Comparison of ENCODE assay signal across 7 mouse cellular contexts in the genomic region with DNA sequence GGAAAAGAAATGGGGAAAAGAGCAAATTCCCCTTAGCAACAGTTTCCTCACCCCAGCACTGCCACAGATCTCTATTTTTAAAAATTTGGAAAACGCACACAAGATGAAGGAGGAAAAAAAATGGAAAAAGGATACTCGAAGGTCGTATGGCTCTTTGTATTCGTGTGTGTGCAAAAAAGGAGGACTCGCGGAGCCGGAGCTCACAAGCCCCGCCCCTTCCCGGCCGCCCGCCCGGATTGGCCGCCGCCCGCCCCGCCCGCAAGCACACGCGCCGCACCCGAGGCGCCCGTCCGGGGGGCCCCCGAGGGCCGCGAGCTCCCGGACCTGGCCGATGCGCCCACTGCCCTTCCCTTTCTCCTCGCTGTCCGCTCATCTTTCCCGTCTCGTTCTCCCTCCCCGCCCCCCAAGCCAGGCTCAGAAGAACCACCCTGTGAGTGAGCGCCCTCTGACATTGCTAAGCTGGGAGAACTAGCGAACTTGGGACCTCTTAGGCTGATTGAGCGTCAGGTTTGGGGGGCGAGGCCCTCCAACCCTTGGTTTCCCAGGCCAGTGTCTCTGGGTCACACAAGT. TPM values are rescaled to one million over a fixed set of nuclear protein-coding genes. Genes with fewer than 3 reads are reported as not detected.
A peak's percentile ranks its signal among the peaks of the same experiment; 100 is the strongest.
DNase-seq lines count a peak whose midpoint lies in the region; ATAC-seq and TF ChIP-seq lines count a peak whose summit lies in the region.

Gene 4931414P19Rik, minus strand, starts transcription at position 242 of the 570 bp plus-strand sequence.

- H3K9ac ChIP-seq in intestine, embryonic 14.5 days (ENCODE audit: low read length): peak within 1 kb of the TSS; percentile 55
- H3K9ac ChIP-seq in midbrain, embryonic 12.5 days (replicated peaks): peak within 1 kb of the TSS; percentile 52

- TF ChIP-seq CTCF in small intestine, adult 2 months (IDR thresholded peaks at IDR 0.05; ENCODE audit: extremely low read depth, insufficient read length, insufficient replicate concordance, low read depth, low read length): no peak

- peak; percentile 28; the same call in 1 of the 2 replicates for ATAC-seq in intestine, embryonic 14.5 days (replicated peaks; ENCODE audit: low FRiP score, low TSS enrichment, low read depth)
- ATAC-seq in midbrain, embryonic 12.5 days (ENCODE audit: low FRiP score, low read depth): peak; percentile 28

- no peaks in the 10 kb centered on the region for H3K36me3 ChIP-seq in intestine, embryonic 14.5 days (ENCODE audit: control insufficient read depth, insufficient read depth, low read length)
- H3K36me3 ChIP-seq in limb, embryonic 10.5 days: peaks cover 10% of the 10 kb centered on the region
- 0 out of 2 replicates have a peak, but pooled peaks cover 3% of the 10 kb centered on the region for H3K36me3 ChIP-seq in midbrain, embryonic 12.5 days
- H3K36me3 ChIP-seq in small intestine, adult 2 months (ENCODE audit: control insufficient read depth, insufficient read depth, low read length): no peaks in the 10 kb centered on the region

- peak within 1 kb of the TSS; percentile 85 for H3K27ac ChIP-seq in intestine, embryonic 14.5 days (ENCODE audit: low read depth)
- peak within 1 kb of the TSS; percentile 89 for H3K27ac ChIP-seq in limb, embryonic 10.5 days
- peak within 1 kb of the TSS; percentile 50 for H3K27ac ChIP-seq in midbrain, embryonic 12.5 days (replicated peaks)
- peak within 1 kb of the TSS; percentile 25 for H3K27ac ChIP-seq in small intestine, adult 2 months (ENCODE audit: insufficient read depth, low read depth, low read length)

- H3K27me3 ChIP-seq in intestine, embryonic 14.5 days (replicated peaks; ENCODE audit: control insufficient read depth, insufficient read depth, low read length): no peaks in the 10 kb centered on the region
- H3K27me3 ChIP-seq in limb, embryonic 10.5 days (ENCODE audit: low read depth, poor library complexity, severe bottlenecking): no peaks in the 10 kb centered on the region
- no peaks in the 10 kb centered on the region for H3K27me3 ChIP-seq in midbrain, embryonic 12.5 days
- no peaks in the 10 kb centered on the region for H3K27me3 ChIP-seq in small intestine, adult 2 months (ENCODE audit: control insufficient read depth, insufficient read depth, low read length)

- DNase-seq in adrenal gland, adult (ENCODE audit: inconsistent age in 2 of 2, low spot score in 1 of 2): peak; percentile 85 to 92
- DNase-seq in embryo, embryonic 10 days (ENCODE audit: low spot score): peak; percentile 77
- peak; percentile 85 for DNase-seq in gastrocnemius, postnatal 25 days
- DNase-seq in intestine, embryonic 14.5 days (ENCODE audit: low spot score): peak; percentile 87
- DNase-seq in limb, embryonic 10.5 days (ENCODE audit: low spot score): peak; percentile 85

- peak; percentile 48; the same call in 1 of the 2 replicates for TF ChIP-seq POLR2A in small intestine, adult 2 months (IDR thresholded peaks at IDR 0.05; ENCODE audit: low read depth, low read length)

- peaks cover 22% of the 10 kb centered on the region for H3K4me1 ChIP-seq in intestine, embryonic 14.5 days (replicated peaks; ENCODE audit: control insufficient read depth, insufficient read depth, low read length)
- H3K4me1 ChIP-seq in limb, embryonic 10.5 days: peaks cover 21% of the 10 kb centered on the region
- peaks cover 23% of the 10 kb centered on the region for H3K4me1 ChIP-seq in midbrain, embryonic 12.5 days
- no peaks in the 10 kb centered on the region; the same call in 1 of the 2 replicates for H3K4me1 ChIP-seq in small intestine, adult 2 months (ENCODE audit: control insufficient read depth, insufficient read depth, insufficient read length, low read length)

- H3K4me3 ChIP-seq in intestine, embryonic 14.5 days (ENCODE audit: low read depth, low read length): peak within 1 kb of the TSS; percentile 45
- peak within 1 kb of the TSS; percentile 54 for H3K4me3 ChIP-seq in limb, embryonic 10.5 days
- H3K4me3 ChIP-seq in midbrain, embryonic 12.5 days: peak within 1 kb of the TSS; percentile 46
- H3K4me3 ChIP-seq in small intestine, adult 2 months (ENCODE audit: low read depth, low read length): peak within 1 kb of the TSS; percentile 69

- WGBS in intestine, embryonic 14.5 days: under 1% methylated on average over 39 of the region's 39 CpGs
- under 1% methylated on average over 39 of the region's 39 CpGs for WGBS in limb, embryonic 10.5 days
- WGBS in midbrain, embryonic 12.5 days: under 1% methylated on average over 36 of the region's 39 CpGs
- under 1% methylated on average over 38 of the region's 39 CpGs for WGBS in small intestine, adult 2 months

- peak within 1 kb of the TSS; percentile 59 for H3K4me2 ChIP-seq in intestine, embryonic 14.5 days (ENCODE audit: low read length)
- peak within 1 kb of the TSS; percentile 58 for H3K4me2 ChIP-seq in midbrain, embryonic 12.5 days (replicated peaks)

- H3K9me3 ChIP-seq in intestine, embryonic 14.5 days (ENCODE audit: control insufficient read depth, low read length): no peaks in the 10 kb centered on the region
- H3K9me3 ChIP-seq in limb, embryonic 10.5 days (replicated peaks): no peaks in the 10 kb centered on the region
- H3K9me3 ChIP-seq in midbrain, embryonic 12.5 days: no peaks in the 10 kb centered on the region

RNA-seq across cellular contexts. Expression of gene 4931414P19Rik, which starts in this region (rescaled TPM):
- 1 to 10 TPM; 2.9 to 3.4 TPM for total RNA-seq in gastrocnemius, postnatal 25 days (2021)
- polyA plus RNA-seq in intestine, embryonic 14.5 days (2014; fragmentation: Nextera tagmentation; extraction: Ambion mirVana): 6.6 and 7.1 TPM in 2 replicates
- polyA plus RNA-seq in limb, embryonic 10.5 days (2016; fragmentation: Nextera tagmentation; extraction: Ambion mirVana): 11.1 and 13.5 TPM in 2 replicates
- 8.2 and 10.4 TPM in 2 replicates for polyA plus RNA-seq in midbrain, embryonic 12.5 days (2016; fragmentation: Nextera tagmentation; extraction: Ambion mirVana)
- 2.3 and 5.6 TPM in 2 replicates for polyA plus RNA-seq in small intestine, adult 2 months (2012; rRNA removed)

Comparison
In these comparisons a context has a peak if more than half of its experiments do, and no peak if none do; other contexts are left out.
1. Peak in every context shown above with its lines: DNase-seq, ATAC-seq, H3K4me3 ChIP-seq and H3K27ac ChIP-seq.
2. H3K27ac ChIP-seq: peak in every context shown above with its lines; median percentile 89 in limb, embryonic 10.5 days; 85 in intestine, embryonic 14.5 days; 50 in midbrain, embryonic 12.5 days; 25 in small intestine, adult 2 months.